Mouse (Mus musculus): ENCODE measurements at regions not wholly inside any gene's neighbourhood (a gene's known extent, or its start where the extent isn't known, plus 50 kb on each side); places are given as distances from the start of the nearest gene placed in this dataset.

DNA sequence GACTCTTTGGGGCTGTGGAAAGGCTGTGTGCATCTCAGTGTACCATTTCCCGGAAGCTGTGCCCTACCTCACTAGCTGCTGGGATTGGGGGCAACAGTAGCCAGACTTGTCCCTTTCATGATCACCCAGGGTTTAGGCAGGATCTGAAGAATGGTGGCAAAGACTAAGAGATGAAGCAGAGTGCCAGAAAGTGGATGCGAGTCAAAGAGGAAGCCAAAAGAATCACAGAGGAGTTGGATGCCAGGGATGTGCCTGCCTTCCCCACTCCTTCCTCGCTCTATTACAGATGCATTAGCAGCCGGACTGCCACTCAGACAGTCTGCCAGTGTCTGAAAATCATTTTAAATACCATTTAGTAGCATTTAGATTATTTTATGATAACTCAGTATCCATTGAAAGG, 271.5 kb upstream of the Slc24a2 start:
- DNase-seq (ENCODE audit: low spot score in 2 of 2): no peak

DNA sequence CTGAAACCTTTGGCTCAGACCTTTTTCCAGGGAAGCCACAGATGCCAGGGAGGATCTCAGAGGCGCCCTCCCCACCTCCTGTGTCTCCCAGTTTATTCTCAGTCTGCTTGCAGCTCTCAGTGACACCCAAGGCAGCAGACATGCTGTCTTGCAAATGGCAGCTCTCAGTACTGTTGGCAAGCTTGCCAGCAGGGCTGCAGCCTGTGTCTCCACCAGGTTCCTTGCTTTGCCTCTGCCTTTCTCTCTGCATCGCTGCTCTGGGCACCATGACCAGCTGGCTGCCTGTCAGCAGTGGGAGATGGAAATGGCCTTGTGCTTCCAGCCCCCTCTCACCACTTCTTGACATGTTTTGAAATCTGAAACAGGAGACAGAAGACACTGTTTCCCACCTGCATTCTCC, 270.2 kb upstream of the Slc24a2 start:
- DNase-seq (ENCODE audit: low spot score in 2 of 2): no peak

DNA sequence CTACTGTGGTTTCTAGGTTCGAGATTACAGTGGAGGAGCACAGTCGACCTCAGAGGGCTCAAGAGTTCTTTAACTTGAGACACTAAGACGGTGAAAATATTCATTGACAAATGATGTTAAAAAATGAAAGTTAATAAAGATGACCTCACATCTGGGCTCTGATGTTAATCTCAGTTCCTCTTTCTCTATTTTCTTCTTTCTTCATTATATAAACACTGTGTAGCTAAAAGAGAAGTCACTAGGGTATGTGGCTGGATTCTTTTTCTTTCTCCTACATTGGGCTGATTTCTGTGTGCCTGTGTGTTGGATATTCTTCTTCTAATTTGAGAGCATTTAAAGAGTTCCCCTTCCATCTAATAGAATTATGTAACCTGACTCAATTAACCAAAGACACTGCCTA, 257.5 kb upstream of the Slc24a2 start:
- no peak for DNase-seq (ENCODE audit: low spot score in 2 of 2)

DNA sequence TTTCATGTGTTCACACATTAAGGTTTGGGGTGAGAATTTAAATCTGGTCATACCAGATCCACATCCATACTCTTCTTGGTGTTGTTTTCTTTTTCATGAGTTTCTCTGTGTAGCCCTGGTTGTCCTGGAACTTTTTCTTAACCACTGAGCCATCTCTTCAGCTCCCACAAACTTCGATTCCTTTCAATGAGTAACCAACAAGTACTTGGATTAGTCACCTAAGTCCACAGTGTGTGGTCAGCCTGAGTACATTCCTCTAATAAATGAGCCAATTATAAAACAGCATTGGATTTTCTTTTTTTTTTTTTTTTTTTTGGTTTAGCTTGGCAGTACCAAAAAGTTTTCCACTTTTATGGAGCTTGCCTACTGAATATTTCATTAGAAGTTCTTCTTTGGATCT, 245.3 kb upstream of the Slc24a2 start:
- DNase-seq (ENCODE audit: low spot score in 2 of 2): no peak

DNA sequence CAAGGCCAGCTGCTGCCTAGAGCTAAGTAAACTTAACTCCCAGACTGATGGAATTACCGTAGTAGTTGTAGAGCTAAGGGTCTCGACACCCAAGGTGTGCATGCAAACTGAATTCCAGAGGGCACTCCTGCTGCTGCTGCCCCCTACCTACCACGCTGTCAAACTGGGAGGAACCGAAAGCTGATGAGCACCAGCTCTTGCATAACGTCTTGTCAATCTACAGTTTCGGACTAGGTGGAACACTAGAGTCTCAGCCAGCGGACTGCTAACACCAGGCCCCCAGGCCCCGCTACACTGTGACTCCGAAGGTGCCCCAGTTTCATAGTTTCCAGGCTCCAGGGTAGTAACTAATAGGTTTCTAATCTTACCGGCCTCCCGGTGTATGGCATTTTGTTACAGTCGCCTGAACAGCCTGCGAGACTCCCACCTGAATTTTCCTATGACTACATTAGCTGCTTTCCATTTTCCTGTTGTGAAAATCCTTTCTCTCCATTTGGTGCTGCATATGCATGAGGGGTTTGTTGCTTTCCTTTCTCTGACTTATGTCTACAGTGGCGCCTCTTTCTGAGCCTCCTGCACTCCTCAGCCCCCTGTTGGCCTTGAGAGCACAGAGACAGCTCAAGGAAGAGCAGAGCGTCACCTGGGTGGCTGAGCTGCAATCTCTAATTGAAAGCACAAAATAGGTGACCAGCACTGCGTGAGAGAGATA, 243.2 kb upstream of the Slc24a2 start:
- DNase-seq (ENCODE audit: low spot score in 2 of 2): no peak

DNA sequence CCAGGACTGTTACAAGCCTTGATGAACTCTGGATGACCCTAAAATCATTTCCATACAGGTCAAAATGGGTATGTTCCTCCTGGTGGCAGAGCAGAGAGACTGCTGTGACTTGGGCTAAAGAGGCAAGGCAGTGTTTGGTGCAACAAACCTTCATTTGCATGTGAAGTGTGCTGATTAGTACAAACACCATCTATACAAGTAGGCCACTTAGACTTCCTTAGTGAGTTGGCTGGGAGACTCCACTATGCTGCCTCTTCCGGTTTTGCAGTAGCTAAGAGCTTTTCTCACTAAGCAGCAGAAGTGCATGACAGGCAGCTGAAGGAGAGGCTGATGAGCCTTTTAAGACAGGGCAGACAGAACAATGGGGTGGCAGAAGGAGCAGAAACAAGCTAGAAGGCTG, 242.5 kb upstream of the Slc24a2 start:
- no peak for DNase-seq (ENCODE audit: low spot score in 2 of 2)

DNA sequence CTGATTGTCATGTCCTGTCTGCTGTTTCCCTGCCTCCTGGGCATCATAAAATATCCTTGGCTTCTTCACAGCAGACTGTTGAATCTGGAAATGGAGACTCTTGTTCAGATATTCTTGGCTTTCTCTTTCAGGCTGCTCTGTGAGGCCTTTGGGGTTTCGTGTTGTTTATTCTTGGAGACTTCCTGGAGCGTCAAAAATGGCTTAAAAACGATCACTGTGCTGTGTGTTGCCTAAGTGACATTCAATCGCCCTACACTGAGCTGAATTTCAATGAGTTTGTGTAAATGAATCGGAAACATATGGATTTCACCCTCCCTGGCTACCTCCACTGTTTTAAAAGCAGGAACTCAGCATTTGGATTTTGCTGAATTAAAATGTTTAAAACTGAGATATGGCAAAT, 241.1 kb upstream of the Slc24a2 start:
- no peak for DNase-seq (ENCODE audit: low spot score in 2 of 2)

DNA sequence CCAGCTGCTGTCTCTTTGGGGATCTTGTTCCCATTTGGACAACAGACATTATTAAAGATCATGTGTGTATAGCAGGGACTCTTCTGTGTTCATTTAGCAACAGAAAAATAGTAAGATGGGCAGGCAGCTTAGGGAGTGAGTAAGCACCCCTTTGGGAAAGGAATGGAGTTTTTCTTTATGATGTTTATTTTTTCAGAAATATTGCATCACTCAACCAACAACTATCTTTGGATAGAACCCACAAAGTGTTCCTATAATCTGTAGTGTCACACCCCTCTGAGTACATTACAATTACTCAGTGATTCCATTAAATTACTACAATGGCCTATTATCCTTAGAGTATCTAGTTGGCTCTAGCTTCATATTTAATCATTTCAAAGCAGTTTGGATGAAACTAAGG, 237.3 kb upstream of the Slc24a2 start:
- DNase-seq (ENCODE audit: low spot score in 2 of 2): no peak

DNA sequence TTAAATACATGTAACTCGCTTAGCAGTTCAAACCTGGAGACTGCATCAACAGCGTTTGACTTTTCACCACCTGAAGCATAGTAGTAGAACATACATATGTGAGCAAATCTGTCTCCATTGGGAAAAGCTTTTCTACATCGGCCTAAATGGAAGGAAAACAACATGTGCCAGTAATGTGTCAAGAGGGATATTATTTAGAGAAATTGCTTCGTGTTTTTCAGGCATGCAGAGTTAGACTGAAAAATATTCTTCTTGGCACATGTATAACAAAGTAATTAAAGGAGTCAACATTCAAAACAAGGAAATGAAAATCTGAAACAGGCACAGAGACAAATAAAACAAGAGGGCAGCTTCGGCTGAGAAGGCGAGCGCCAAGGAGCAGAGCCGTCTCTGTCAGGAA, 236.7 kb upstream of the Slc24a2 start:
- DNase-seq (ENCODE audit: low spot score in 2 of 2): no peak

DNA sequence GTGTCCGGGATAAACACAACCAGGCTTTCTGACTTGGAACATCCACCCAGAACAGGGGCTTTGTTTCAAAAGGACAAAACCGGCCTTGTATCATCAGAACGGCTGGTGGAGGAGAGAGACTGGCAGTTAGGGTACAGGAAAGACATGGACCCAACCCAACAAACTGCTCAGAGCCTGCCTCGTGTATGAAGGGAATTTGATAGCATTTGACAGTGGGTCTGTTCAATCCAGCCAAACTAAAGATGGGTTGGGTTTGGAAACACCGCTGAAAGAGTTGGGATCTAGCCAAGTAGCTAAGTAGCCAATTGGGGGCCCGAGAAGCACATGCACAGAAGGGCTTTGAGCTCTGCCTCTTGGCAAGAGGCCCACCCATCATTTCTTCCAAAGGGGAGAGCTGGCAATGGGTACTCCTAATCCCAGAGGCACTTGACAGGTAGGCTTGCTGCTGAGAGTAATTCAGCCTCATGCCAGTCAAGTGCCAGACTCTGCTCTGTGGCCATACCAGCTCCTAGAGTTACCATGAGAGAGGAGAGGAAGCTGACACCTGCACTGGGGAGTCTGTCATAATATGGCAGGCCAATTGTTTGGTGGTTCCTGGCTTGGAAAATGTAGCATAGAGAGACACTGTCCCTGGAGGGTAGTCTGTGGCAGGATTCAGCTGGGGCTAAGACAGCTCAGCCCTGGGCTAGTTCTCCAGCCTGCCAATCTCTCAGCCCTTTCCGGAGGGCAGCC, 231.1 kb upstream of the Slc24a2 start:
- DNase-seq (ENCODE audit: low spot score in 2 of 2): no peak

DNA sequence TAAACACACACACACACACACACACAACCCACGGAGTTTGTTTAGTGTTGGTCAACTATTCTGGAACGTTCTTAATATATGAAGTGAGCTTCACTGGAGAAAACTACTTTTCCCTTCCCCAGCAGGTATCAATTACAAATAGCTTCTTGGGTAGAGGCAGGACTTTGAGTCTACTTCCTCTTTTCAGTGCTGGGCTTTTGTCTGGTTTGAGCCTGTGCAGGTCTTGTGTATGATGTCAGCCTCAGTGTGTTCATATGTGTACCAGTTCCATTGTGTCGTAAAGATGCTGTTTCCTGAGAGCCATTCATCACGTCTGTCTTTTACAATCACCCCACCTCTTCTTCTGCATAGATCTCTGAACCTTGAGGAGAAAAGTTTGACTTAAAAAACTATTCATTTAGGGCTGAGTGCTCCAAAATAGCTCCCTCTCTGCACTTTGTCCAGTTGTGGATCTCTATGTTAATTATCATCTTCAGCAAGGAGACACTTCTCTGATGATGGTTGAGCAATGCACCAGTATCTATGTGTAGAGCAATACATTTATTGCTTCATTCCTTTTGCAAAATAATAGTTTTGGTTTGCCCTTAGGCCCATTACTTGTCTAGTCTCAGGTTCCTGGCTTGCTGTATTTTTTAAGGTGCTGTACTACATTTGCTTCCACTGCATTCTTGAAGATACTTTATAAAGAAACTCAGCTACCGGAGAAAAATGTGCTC, 225.7 kb upstream of the Slc24a2 start:
- no peak for DNase-seq (ENCODE audit: low spot score in 2 of 2)

DNA sequence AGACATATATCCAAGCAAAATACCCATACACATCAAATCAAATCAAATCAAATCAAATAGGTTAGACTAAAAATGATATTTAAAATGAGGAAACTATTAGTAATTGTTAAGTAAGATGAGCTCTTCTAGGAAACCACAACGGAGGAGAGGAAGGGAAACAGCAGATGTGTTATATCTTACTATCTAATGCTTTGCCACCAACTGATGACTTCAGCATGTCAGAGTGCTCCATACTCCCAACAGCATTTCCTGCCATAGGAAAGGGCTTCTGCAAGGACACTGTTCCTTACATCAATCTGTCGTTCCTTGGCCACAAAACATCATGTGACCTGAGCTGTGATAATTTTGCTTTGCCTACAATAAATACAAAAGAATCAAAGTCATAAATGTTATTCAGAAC, 221.8 kb upstream of the Slc24a2 start:
- DNase-seq (ENCODE audit: low spot score in 2 of 2): no peak

DNA sequence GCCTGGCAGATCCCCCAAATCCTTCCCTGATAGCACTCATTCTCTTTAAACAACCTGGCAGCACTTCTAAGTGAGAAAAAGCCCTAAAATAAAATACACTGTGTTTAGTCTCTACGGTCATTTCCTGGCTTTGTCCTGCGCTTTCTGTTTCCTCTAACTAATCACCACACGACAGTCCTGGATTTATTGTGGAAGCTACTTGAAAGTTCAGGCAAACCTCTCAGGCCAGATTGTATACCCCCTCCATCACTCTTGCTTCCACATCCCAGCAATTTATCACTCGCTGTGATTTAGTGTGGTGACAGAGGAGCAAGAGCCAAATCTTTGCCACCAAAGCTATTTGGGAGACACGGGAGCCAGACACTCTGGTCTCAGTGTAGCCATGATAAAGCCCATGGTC, 221.0 kb upstream of the Slc24a2 start:
- no peak for DNase-seq (ENCODE audit: low spot score in 2 of 2)

DNA sequence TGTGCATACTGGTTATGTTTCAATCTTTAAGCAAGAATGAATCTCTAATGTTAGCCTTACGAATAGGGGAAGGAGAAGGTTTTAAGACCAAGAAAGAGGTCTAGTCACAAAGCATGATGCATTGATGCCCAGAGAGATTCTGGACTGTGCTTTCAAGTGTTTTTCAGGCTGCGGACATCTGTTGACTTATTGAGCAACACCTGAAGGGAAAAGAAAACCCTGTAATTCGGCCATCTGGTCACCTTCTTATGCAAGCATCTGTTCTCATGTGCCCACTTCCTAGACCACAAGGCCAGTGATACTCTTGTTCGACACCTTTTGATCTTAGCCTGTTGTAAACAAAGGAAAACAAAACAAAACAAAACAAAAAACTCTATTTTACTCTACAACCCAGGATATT, 218.1 kb upstream of the Slc24a2 start:
- DNase-seq (ENCODE audit: low spot score in 2 of 2): no peak

DNA sequence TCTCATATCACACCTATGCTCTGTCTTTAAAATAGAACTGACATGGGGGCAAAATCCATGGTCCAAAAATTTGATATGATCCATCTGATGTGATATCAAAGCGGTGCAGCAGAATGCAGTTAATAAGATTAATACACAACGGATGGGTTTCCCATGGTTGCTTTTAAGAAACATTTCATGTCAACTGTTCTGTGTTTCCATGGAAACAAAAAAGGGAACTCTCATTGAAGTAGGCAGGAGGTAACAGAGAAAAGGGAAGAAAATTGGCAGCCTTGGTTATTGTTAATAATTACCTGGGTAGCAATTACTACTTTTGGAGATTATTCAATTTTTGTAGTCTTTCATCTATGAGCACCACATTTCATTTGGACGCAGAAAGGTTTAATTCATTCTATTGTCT, 216.6 kb upstream of the Slc24a2 start:
- DNase-seq (ENCODE audit: low spot score in 2 of 2): no peak

DNA sequence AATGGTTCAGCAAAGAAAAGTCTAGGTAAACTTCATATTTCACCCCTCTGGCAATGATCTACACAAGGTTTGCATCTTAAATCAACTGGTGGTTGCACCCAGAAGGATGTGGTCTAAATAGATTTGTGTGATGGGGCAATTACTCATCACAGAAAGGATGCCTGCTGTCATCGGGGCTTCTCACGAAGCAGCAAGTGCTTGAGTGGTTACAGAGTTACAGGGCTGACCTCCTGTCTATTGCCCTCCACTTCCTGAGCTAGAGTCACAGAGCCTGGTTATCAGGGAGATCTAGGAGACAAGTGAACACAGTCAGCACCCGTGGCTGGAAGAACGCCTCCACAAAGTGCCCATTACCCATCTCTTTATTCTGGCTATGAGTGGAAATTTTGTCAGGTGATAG, 203.9 kb upstream of the Slc24a2 start:
- no peak for DNase-seq (ENCODE audit: low spot score in 2 of 2)

DNA sequence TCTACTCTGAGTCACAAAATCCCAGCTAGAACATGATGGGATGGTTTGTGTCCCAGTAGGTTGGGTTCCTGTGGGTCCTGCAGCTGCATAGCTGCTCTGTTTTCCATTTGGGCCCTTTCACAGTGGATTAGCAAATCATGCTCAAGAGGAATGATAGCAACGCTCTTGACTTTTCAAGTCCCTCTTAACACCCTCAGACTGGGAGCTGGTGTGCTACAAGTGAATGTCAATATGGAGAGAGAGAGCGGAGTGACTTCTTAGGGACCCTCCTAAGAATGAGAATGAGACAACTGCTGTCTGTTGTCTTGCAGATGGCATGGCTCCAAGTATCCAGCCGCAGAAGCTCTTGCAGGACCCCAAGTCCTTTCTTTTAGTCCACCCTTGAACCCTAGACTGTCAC, 198.1 kb upstream of the Slc24a2 start:
- no peak for DNase-seq (ENCODE audit: low spot score in 2 of 2)

DNA sequence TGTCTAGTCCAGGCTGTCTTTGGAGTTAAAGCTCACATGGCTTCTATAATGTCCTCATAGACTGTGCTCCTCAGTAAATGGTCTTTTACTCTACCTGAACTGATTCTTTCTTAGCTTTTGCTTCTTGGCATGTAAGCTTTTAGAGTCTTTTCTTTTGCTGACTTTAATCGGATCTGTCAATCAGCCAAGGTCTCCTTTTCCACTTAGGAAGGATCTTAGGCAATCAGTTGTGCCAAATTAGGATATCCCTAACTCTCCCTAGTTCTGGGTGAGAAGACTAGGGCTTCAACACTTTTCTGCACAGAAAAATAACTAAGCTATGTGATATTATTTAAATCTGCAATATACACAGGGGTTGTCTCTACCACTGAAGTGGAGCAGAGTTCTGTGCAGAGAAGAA, 193.8 kb upstream of the Slc24a2 start:
- no peak for DNase-seq (ENCODE audit: low spot score in 2 of 2)

DNA sequence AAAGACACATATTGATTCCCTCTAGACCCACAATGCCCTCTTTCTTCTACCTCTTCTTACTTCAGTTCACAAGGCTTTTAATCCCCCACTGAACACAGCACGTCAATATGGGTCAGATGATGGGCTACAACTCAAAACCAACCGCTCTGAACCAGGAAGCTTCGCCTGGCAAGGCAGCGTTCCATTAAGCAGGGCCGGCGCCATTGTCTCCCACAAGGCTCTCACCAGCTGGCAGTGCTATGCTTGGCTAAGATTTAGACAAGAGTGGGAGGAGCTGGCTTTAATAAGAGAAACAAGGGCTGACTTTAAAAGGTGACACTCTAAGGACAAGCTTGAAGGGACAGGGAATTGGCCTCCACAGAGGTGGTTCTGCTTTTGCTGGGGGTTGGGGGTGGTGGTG, 192.3 kb upstream of the Slc24a2 start:
- no peak for DNase-seq (ENCODE audit: low spot score in 2 of 2)

DNA sequence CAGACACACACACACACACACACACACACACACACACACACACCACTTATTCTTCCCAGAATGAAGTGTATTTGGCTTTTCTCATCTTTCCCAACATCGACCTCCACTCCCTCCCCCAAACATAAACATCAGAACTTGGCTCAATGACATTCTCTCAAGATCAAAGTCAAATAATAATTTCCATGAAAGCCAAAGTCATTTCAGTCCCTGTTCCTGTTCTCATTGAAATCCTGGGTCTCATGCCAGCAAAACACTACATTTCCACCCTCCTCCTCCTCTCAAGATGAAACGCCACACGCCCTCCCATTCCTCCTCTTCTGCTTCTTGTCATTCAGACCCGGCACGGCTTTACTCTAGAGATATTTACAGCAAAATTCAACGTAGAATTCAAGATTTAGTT, 173.1 kb upstream of the Slc24a2 start:
- DNase-seq (ENCODE audit: low spot score in 2 of 2): no peak

DNA sequence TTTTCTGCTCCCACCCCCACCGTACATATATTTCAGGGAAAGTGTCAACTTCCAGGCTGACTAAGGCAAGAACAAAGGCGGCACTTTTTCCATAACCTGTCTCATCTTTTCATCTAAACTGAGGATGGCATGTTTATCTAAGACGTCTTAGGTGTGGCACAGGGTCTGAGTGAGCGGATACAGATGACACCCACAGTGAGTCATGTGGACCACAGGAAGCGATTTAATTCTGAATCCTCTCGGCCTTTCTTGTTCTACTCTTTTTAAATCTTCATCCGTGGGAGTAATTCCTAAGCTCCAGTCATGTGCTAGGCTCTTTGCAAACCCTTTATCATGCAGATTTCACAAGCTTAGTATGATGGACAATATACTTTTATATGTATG, 171.9 kb upstream of the Slc24a2 start:
- DNase-seq (ENCODE audit: low spot score in 2 of 2): no peak

DNA sequence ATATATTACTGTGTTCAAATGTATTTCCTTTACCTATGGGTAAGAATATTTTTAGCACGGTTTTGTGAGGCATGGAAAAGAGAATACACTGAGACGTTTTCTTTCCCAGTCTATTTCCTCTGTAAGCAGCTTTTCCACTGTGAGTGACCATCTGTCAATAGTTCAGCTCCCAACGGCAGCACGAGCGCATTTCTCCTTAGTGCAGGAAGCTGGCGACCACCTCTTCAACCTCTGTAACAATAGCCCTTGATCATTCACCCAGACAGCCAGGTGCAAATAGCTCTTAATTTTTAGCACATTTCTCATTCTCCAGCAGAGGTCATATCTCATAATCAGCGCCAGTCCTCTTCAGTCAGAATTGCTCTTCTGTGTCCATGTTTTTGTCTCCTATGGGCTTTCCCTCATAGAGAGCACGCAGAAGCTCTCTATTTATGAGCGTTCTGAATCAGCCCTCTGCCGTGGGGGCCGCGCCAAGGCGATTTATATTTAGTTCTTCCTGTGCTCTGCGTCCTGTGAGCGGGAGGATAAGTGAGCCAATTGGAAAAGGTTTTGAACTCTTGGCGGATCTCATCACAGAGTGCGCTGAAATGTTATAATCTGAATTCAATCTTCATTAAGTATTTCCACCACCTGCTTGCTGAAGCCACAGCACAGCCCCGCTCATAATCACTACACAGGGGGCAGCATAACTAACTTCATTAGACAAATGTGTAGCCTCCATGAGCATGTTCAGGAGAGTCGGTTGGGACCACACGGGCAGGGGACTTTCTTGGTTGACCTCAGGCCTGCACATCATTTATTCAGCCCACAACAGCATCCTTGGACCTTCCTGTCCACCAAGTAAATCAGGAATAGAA, 171.3 kb upstream of the Slc24a2 start:
- DNase-seq (ENCODE audit: low spot score in 2 of 2): no peak
